Mouse (Mus musculus) layer of hippocampus, adult 18-20 months (tissue): Measurements from ENCODE around the gene Epb41. TPM values are rescaled to one million over a fixed set of nuclear protein-coding genes. Genes with fewer than 3 reads are reported as not detected.

Experiments used
- DNase-seq, 2 experiments: peaks; one replicate each; pipeline ENCODE4 v3.0.0; 2022; ENCODE audit warnings: low spot score in 2 of 2
- total RNA-seq, 2 experiments: library from RNA; stranded (reverse); gene quantifications; 2 replicates each; pipeline ENCODE4 v1.2.3; 2021

The Epb41 gene
- total RNA-seq, 2 experiments from 2014 or later = 16.2 to 20.8 TPM

- no peak for DNase-seq
Observed at GRCm38 (mm10) chr4:132075796-132076195, 675 bp upstream of the Epb41 start.

GRCm38 (mm10) chr4:132074077-132074932, 816 bp downstream of the Epb41 start, which contains the start of gene Gm10300:
Gene Gm10300, plus strand, starts transcription at chr4:132074697.
- DNase-seq = peak in 1 of 2 experiments; percentile 9

DNA sequence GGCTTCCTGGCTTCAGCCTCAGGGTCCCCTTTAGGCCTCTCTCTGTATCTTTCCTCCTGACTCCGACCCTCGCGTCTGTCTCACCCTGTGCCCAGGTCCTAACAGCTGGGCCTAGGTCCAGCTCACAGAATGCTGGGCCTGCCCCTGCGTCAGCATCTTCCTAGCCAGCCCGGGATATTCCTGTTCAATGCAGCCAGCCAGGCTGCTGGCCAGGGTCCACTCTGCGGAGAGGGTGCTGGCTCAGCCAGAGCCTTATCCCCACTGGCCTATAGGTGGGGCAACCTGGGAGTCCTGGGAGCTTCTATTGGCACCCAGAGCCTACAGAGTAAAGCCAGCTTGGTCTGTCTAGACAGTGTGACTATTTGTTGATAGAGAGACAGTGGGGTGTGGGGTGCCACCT, 2.2 kb downstream of the Epb41 start:
- DNase-seq = no peak

- DNase-seq = no peak
Observed at GRCm38 (mm10) chr4:132072156-132072555, 3.0 kb downstream of the Epb41 start.

DNA sequence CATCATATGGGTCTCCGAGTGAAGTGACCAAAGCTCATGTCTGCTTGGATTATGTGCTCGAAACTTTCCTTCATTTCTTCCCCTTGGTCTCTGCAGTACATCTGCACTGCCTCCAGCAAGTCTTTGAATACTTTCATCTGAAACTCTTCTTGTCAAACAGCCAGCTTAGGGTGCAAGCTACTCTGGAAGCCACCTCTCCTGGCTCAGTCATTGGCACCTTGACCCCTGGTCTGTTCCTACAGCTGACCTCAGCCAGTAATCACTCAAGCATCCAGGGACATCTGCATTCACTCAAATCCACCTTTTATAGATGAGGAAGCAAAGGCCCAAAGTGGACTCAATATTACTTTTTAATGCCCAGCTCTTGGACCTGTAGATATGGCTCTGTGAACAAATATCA, 3.4 kb downstream of the Epb41 start:
- DNase-seq = no peak

DNA sequence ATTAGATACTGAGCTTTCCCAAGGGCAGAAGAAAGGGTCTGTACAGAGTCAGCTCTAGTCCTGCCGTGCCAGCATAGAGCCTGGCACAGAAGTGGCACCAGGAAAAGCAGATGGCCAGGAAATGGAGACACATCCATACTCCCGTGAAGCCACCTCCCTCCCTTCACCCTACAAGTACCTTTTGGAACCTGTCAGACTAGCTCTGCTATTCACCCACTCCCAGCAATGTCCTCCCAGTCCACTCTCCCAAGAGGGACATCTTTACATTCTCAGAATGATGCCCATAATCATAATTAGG, 7.2 kb downstream of the Epb41 start:
- no peak for DNase-seq

- no peak for DNase-seq
Observed at GRCm38 (mm10) chr4:132067112-132067937, 7.8 kb downstream of the Epb41 start.

- DNase-seq = no peak
Observed at GRCm38 (mm10) chr4:132066101-132066773, 8.9 kb downstream of the Epb41 start.

- DNase-seq = no peak
Observed at GRCm38 (mm10) chr4:132065578-132065977, 9.5 kb downstream of the Epb41 start.

- DNase-seq = no peak
Observed at GRCm38 (mm10) chr4:132064550-132064949, 10.6 kb downstream of the Epb41 start.

DNA sequence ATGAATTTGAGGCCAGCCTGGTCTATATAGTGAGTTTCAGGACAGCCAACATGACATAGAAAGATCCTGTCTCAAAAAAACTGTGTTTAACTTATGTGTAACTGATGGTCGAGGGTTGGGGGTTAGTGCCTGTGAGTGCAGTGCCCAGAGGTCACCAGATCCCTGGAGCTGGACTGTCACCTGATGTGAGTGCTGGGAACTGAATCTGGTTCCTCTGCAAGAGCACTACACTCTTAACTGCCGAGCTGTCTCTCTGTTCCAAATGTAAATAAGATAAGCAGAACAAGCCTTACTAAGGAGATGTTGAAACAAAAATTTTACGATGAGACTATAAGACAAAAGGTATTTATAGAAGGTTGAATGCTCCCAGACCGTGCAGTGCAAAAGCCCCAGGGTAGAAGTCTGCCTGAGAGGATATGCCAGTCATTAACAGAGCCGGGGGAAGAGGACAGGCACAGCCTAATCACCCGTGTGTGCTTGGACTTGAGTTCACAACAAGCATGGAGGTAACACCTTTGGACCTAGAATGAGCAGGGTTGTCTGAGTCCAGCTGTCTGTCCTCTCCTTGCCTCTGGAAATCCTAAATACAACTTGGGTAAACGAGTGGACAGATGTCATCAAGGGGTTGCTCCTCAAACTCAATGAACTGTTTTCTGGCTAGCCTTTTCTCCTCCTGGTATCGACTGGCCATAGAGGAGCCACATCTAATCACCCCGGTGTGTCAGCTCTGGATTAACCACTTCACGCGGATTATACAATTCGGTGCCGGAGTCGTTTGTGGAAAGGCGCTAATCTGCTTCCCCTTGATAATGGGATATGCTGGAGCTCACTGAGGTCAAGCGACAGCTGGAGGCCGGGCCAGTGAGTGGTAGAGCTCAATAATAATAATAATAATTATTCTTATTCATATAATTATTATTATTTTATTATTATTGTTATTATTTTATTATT, 11.9 kb downstream of the Epb41 start:
- no peak for DNase-seq

GRCm38 (mm10) chr4:132062289-132062688, 12.8 kb downstream of the Epb41 start:
- no peak for DNase-seq

- no peak for DNase-seq
Observed at GRCm38 (mm10) chr4:132060040-132060832, 14.9 kb downstream of the Epb41 start.

DNA sequence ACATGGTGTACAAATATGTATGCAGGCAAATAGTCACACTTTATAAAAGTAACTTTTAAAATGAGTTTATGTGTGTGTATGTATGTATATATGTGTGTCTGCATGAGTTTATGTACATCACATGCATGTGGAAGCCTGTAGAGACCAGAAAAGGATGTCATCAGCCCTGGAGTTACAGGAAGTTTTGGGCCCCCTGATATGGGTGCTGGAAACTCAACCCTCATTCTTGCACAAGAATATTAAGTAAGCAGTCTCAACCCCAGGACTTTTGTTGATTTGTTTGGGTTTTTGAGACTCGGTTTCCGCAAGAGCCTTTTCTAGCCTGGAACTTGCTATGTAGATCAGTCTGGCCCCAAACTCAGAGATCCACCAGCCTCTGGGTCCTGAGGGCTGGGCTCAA, 15.6 kb downstream of the Epb41 start:
- no peak for DNase-seq

- no peak for DNase-seq
Observed at GRCm38 (mm10) chr4:132057311-132057710, 17.8 kb downstream of the Epb41 start.

DNA sequence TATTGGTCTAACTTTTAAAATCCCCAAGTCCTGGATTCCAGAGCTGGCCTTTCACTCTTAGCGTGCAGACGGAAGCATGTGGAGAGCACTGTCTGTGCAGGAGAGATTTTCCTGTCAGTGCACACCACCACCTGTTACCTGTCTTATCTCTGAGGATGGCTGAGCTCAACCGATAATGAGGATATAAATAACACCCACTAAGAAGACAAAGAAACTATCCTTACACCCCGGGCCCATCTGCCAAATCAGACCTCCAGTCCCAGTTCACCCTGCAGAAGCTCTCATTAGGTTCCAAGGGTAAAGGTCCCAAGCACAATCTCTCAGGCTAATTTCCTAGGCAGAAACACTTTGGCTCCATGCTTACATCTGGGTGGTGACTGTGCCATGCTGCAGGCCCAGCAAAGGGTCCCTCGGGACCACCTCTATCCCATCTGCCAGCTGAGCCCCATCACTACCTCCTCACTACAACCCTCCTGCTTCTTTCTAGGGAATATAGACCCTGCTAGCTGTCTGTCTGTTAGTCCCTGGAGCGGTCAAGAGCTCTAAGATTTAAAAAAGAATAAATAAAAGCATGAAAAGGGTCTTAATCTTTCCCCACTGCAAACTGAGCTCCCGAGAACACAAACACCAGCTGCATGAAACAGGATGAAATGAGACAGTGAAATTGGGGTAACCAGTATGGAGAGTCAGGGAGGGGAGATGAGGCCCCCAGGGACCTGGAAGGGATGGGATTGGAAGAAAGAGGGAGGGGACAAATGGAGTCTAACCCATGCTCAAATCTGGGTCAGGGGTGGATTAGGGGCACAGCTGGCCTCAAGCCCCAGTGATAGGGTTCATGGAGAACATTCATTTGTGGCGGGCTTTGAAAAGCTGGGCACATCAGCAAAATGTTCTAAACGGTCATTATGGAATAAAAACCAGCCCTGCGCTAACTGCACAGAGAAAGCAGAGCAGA, 23.5 kb downstream of the Epb41 start:
- DNase-seq = no peak

- DNase-seq = no peak
Observed at GRCm38 (mm10) chr4:132049549-132050200, 25.4 kb downstream of the Epb41 start.

GRCm38 (mm10) chr4:132048995-132049404, 26.1 kb downstream of the Epb41 start:
- DNase-seq = peak; percentile 76 to 80
